Mouse (Mus musculus) embryonic facial prominence, embryonic 15.5 days (tissue): Measurements from ENCODE around the gene Tm4sf5. TPM values are rescaled to one million over a fixed set of nuclear protein-coding genes. Genes with fewer than 3 reads are reported as not detected.

Source experiments
- ATAC-seq: fragments of 200-750 bp; cut with Nextera tagmentation; 2 replicates; pipeline ENCODE4 v1.8.0; 2017; ENCODE audit warnings: low read depth, moderate TSS enrichment; ENCODE audit not compliant: insufficient number of reproducible peaks, low FRiP score, low TSS enrichment
- H3K27ac ChIP-seq: fragments of 300-500 bp; sonication (generic); replicated peaks from 2 replicates; pipeline ENCODE4 v1.5.1; 2015; ENCODE audit warnings: mild to moderate bottlenecking, inconsistent platforms
- H3K27me3 ChIP-seq: fragments of 300-500 bp; sonication (generic); 2 replicates; pipeline ENCODE4 v1.6.1; 2015; ENCODE audit warnings: inconsistent platforms
- H3K36me3 ChIP-seq: fragments of 300-500 bp; sonication (generic); 2 replicates; pipeline ENCODE4 v1.6.1; 2015; ENCODE audit warnings: mild to moderate bottlenecking, inconsistent platforms
- H3K4me1 ChIP-seq: fragments of 300-500 bp; sonication (generic); 2 replicates; pipeline ENCODE4 v1.6.1; 2015; ENCODE audit warnings: inconsistent platforms
- H3K4me2 ChIP-seq: fragments of 300-500 bp; sonication (generic); replicated peaks from 2 replicates; pipeline ENCODE4 v1.6.1; 2015; ENCODE audit warnings: mild to moderate bottlenecking, inconsistent platforms
- H3K4me3 ChIP-seq: fragments of 300-500 bp; sonication (generic); replicated peaks from 2 replicates; pipeline ENCODE4 v1.5.1; 2015; ENCODE audit warnings: mild to moderate bottlenecking, inconsistent platforms
- H3K9ac ChIP-seq: fragments of 300-500 bp; sonication (generic); 2 replicates; pipeline ENCODE4 v1.6.1; 2015; ENCODE audit warnings: inconsistent platforms
- H3K9me3 ChIP-seq: fragments of 300-500 bp; sonication (generic); replicated peaks from 2 replicates; pipeline ENCODE4 v1.6.1; 2016; ENCODE audit warnings: inconsistent platforms
- WGBS: fragments of 180-500 bp; shearing (Covaris S2); methylation state at CpG from one replicate; pipeline ENCODE4 v1.1.7; 2015; 5-methylcytosine and 5-hydroxymethylcytosine counted together
- polyA plus RNA-seq: library from polyadenylated mRNA; unstranded; fragments of >200 nt; fragmentation: Nextera tagmentation; extraction: Ambion mirVana; gene quantifications from 2 replicates; pipeline ENCODE4 v1.2.1, GENCODE M21; 2015

Tm4sf5 gene
- polyA plus RNA-seq, 1 experiment from 2014 or later = not detected

DNA sequence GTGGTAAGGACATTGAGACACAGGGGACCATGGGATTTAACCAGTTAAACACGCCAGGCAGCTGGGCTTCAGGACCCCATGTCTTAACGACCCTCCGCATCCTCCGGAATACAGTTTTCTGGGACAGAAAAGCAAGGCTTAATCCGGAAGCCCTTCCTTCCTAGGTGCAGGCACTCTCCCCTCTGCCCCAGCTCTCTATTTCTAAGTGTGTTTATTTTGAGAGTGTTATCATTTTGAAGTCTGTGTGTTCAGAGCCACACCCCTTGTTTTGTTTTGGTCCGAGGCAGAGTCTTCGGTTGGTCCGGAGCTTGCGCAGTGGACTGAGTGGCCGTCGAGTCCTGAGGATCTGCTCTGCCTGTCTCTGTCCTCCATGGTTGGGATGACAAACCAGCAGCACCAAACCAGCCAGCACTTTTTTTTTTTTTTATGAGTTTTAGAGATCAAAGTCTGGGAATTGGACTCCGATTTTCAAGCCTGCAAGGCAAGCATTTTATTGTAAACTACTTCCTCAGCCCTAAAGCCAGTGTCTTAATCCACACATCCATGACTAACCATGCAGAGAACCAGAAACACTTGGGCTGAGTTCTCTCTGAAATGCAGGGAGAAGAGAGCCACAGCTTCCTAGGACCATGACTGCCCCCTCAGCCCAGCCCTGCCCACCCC, 30.0 kb upstream of the Tm4sf5 start:
- Histone ChIP-seq H3K9me3 (no peaks in the 10 kb centered on the region), H3K36me3 (no peaks in the 10 kb centered on the region), H3K4me1 (no peaks in the 10 kb centered on the region), H3K9ac (no peak overlapping the region), H3K27ac (no peak overlapping the region), H3K27me3 (no peaks in the 10 kb centered on the region), H3K4me2 (no peak overlapping the region), H3K4me3 (no peak overlapping the region)
- WGBS = 75% methylated on average over 12 of the region's 12 CpGs
- ATAC-seq = no peak

DNA sequence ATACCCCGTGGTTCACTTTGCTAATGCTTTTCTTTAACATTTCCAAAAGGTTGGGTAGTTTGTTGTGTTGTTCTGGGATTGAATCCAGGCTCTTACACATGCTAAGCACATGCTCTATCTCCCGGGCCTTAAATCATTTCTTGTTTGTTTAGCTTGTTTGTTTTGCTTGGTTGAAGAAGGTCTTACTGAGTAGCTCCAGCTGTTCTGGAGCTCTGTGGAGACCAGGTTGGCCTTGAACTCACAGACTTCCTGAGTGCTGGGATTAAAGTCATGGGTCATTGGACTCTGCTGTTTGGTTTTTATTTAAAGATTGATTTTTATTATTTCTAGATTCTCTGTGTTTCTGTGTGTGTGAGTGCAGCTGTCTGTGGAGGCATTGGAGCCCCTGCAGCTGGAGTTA, 19.5 kb upstream of the Tm4sf5 start:
- Histone ChIP-seq H3K27ac (no peak overlapping the region), H3K36me3 (no peaks in the 10 kb centered on the region), H3K4me1 (no peaks in the 10 kb centered on the region), H3K27me3 (no peaks in the 10 kb centered on the region), H3K9me3 (no peaks in the 10 kb centered on the region), H3K9ac (no peak overlapping the region), H3K4me3 (no peak overlapping the region), H3K4me2 (no peak overlapping the region)
- ATAC-seq = no peak
- WGBS = 43% methylated on average over 2 of the region's 2 CpGs

DNA sequence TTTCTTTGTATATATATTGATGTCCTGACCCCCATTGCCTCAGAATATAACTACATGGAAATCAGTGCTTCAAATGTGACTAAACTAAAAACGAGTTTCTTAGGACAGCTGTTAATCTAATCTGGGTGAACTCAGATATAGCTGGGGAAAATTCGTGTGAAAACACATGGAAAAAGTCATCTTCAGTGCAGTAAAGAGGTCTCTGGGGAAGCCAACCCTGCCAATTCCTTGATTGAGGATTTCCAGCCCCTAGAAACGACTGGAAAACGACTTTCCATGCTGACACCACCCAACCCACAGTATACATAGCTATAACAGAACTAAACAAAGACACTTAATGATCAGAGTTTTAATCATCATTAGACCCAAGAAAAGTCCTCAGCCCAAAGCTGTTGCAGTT, 17.2 kb upstream of the Tm4sf5 start:
- no peak overlapping the region for H3K4me2 ChIP-seq
- H3K9me3 ChIP-seq = no peaks in the 10 kb centered on the region
- 35% methylated on average over 4 of the region's 4 CpGs for WGBS
- H3K4me1 ChIP-seq = no peaks in the 10 kb centered on the region
- no peaks in the 10 kb centered on the region for H3K27me3 ChIP-seq
- no peak overlapping the region for H3K9ac ChIP-seq
- H3K36me3 ChIP-seq = no peaks in the 10 kb centered on the region
- no peak overlapping the region for H3K4me3 ChIP-seq
- no peak for ATAC-seq
- no peak overlapping the region for H3K27ac ChIP-seq

DNA sequence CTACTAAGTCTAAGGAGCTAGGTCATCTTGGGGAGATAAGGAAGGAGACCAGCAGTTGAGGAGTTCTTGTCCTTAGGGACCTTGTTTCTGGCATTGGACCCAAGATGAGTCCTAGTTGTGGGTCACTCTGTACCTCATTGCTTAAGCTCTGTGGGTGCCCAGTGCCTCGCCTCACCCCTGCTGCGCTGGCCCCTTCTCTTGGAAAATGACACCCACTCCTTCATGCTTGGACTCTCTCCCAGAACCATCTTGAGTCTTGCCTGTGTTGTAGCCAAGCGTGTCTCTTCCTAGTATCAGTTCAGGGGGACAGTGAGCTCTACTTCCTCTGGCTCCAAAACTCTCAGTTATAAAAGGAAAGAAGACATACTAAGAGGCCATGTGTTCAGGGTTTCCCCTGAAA, 15.9 kb upstream of the Tm4sf5 start:
- Histone ChIP-seq H3K36me3 (no peaks in the 10 kb centered on the region), H3K4me2 (no peak overlapping the region), H3K9ac (no peak overlapping the region), H3K4me1 (no peaks in the 10 kb centered on the region), H3K4me3 (no peak overlapping the region), H3K9me3 (no peaks in the 10 kb centered on the region), H3K27ac (no peak overlapping the region), H3K27me3 (no peaks in the 10 kb centered on the region)
- ATAC-seq = no peak
- 83% methylated on average over 3 of the region's 3 CpGs for WGBS

DNA sequence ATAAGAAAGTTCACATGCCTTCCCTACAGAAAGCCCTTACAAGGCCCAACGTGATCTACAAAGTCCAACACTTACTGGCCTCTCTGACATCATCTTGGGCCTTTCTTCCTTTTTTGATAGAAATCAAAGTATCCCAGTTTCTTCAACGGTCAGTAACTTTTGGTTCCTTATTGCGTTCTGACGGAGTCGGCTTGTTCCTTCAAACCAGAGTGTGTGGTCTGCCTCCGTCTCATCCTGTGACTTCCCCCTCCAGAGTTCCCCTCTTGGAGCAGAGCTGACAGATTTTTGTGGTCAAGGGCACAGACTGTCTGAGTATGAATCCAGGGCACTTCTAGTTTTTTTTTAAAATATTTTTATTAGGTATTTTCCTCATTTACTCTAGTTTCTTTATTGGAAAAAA, 15.4 kb upstream of the Tm4sf5 start:
- no peak for ATAC-seq

DNA sequence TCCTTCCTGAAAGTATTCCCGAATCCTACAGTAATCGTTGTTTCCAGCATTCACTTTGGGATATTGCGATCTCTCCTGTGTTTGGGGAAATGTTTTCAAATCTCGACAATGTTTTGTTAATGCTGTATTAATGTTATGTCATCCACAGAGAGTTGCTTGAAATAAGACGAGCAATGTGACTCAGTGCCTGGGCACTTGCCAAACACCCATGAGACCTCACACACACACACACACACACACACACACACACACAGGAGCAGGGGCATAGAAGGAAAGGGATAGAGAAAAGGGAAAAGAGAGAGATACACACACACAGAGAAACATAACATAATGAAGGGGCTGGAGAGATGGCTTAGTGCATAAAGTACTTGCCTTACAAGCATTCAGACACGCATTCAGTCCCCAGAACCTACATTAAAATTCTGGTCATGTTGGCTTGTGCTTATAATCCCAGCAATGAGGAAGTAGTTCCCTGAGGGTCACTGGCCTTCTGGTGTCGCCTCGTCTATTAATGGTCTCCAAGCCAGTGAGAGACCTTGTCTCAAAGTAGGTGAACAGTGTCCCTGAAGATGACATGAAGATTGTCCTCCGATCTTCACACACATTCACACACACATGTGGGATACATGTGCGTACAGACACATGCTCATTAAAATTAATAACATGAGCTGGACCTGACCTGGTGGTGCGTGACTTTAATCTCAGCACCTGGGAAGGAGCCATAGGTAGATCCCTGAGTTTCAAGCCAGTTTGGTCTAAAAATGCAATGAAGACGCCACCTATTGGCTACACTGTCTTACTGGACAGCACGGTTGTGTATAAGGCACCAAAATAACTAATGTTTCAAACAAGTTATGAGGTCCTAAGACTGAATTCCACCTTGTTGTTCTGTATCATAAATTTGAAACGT, 5.2 kb upstream of the Tm4sf5 start:
- Histone ChIP-seq H3K27ac (no peak overlapping the region), H3K36me3 (no peaks in the 10 kb centered on the region), H3K9ac (no peak overlapping the region), H3K9me3 (no peaks in the 10 kb centered on the region), H3K27me3 (no peaks in the 10 kb centered on the region), H3K4me2 (no peak overlapping the region), H3K4me3 (no peak overlapping the region), H3K4me1 (no peaks in the 10 kb centered on the region)
- 67% methylated on average over 14 of the region's 14 CpGs for WGBS
- no peak for ATAC-seq

More for the DNA sequence above, 15.4 kb upstream of the Tm4sf5 start:
- H3K4me3 ChIP-seq = no peak overlapping the region
- no peak overlapping the region for H3K4me2 ChIP-seq
- H3K36me3 ChIP-seq = no peaks in the 10 kb centered on the region
- no peaks in the 10 kb centered on the region for H3K9me3 ChIP-seq
- H3K4me1 ChIP-seq = no peaks in the 10 kb centered on the region
- H3K27me3 ChIP-seq = no peaks in the 10 kb centered on the region
- no peak overlapping the region for H3K27ac ChIP-seq
- WGBS = 81% methylated on average over 6 of the region's 6 CpGs
- H3K9ac ChIP-seq = no peak overlapping the region

DNA sequence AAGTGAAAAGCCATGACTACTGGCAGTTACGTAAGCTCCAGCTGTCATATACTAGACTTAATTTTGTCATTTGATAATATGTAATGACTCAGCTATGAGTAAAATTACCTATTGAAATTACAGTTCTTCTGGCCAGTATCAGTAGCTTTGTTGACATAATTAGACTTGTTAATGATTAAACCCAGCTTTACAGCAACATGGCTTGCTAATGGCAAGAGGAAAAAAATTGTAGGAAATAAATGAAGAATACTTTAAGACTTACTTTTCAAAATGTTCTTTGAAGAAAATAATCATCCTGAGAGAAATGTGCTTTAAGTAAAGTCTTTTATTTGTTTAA, 4.6 kb upstream of the Tm4sf5 start:
- H3K9me3 ChIP-seq = no peaks in the 10 kb centered on the region
- no peaks in the 10 kb centered on the region for H3K27me3 ChIP-seq
- H3K4me3 ChIP-seq = no peak overlapping the region
- no peak for ATAC-seq
- H3K4me1 ChIP-seq = no peaks in the 10 kb centered on the region
- no peak overlapping the region for H3K9ac ChIP-seq
- H3K36me3 ChIP-seq = no peaks in the 10 kb centered on the region
- WGBS = 87% methylated on average over 1 of the region's 1 CpGs
- H3K27ac ChIP-seq = no peak overlapping the region
- no peak overlapping the region for H3K4me2 ChIP-seq

DNA sequence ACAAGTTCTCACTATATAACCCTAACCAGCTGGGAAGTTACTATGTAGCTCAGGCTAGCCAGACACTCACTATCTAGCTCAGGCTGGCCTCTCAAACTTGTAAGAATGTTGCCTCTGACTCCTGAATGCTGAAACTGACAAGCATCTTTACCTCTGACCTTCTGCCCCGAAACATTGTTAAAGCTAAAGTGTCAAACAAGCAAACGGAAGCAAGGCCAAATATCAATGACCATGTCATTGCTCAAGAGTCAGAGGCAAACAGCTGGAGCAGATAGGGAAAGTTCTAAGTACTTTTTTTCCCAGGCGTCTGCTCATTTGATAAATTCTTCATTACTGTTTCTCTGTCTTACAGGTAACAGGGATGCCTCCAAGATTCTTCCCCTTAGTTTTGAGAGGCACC, 3.0 kb upstream of the Tm4sf5 start:
- 62% methylated on average over 3 of the region's 3 CpGs for WGBS

DNA sequence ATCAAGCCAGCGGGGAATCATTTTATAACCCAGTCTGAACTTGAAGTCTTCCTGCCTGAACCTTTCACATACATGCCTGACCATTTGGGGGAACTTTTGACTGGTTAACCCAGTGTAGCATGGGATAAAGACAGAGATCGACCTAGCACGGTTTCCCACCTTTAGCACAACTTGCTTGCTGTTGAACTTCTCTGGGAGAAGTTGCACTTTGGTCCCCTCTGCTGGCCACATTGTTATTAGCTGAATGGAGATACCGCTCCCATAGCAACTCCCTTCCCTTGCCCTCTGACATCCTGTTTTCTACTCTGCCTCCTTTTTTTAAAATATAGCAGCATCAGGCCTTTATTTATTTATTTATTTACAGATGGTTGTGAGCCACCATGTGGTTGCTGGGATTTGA, 1.3 kb downstream of the Tm4sf5 start:
- no peaks in the 10 kb centered on the region for H3K27me3 ChIP-seq
- no peak overlapping the region for H3K4me3 ChIP-seq
- H3K4me1 ChIP-seq = peaks cover 7% of the 10 kb centered on the region; the same call in 1 of the 2 replicates
- no peak for ATAC-seq
- WGBS = 23% methylated on average over 4 of the region's 4 CpGs
- no peaks in the 10 kb centered on the region for H3K36me3 ChIP-seq
- no peak overlapping the region for H3K4me2 ChIP-seq
- H3K27ac ChIP-seq = no peak overlapping the region
- no peak overlapping the region for H3K9ac ChIP-seq
- H3K9me3 ChIP-seq = no peaks in the 10 kb centered on the region

More for the DNA sequence above, 3.0 kb upstream of the Tm4sf5 start:
- no peaks in the 10 kb centered on the region for H3K27me3 ChIP-seq
- no peak overlapping the region for H3K27ac ChIP-seq
- no peak for ATAC-seq
- no peak overlapping the region for H3K9ac ChIP-seq
- H3K4me3 ChIP-seq = no peak overlapping the region
- no peaks in the 10 kb centered on the region for H3K36me3 ChIP-seq
- H3K9me3 ChIP-seq = no peaks in the 10 kb centered on the region
- H3K4me2 ChIP-seq = no peak overlapping the region
- no peaks in the 10 kb centered on the region for H3K4me1 ChIP-seq

DNA sequence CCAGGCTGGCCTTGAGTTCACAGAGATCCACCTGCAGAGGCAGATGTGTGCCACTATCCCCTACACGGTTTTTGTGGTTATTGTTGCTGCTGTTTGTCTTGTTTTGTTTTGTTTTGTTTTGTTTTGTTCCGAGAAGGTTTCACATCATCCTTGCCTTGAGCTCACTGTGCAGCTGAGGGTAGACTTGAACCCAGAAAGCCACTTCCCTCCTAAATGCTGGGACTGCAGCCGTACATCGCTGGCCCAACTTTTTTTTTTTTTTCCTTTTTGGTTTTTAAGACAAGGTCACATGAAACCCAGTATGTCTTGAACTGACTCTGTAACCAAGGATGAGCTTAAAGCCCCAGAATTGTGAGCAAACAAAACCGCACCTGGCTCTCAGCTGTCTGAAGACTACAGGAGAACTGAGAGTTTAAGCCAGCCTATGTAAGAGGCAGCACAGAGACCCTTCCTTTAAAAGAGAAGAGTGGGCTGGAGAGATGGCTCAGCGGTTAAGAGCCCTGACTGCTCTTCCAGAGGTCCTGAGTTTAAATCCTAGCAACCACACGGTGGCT, 2.0 kb downstream of the Tm4sf5 start:
- H3K4me2 ChIP-seq = no peak overlapping the region
- no peak overlapping the region for H3K4me3 ChIP-seq
- H3K9me3 ChIP-seq = no peaks in the 10 kb centered on the region
- ATAC-seq = no peak
- H3K9ac ChIP-seq = no peak overlapping the region
- WGBS = 66% methylated on average over 7 of the region's 7 CpGs
- H3K4me1 ChIP-seq = peaks cover 7% of the 10 kb centered on the region; the same call in 1 of the 2 replicates
- H3K36me3 ChIP-seq = no peaks in the 10 kb centered on the region
- H3K27ac ChIP-seq = no peak overlapping the region
- no peaks in the 10 kb centered on the region for H3K27me3 ChIP-seq

DNA sequence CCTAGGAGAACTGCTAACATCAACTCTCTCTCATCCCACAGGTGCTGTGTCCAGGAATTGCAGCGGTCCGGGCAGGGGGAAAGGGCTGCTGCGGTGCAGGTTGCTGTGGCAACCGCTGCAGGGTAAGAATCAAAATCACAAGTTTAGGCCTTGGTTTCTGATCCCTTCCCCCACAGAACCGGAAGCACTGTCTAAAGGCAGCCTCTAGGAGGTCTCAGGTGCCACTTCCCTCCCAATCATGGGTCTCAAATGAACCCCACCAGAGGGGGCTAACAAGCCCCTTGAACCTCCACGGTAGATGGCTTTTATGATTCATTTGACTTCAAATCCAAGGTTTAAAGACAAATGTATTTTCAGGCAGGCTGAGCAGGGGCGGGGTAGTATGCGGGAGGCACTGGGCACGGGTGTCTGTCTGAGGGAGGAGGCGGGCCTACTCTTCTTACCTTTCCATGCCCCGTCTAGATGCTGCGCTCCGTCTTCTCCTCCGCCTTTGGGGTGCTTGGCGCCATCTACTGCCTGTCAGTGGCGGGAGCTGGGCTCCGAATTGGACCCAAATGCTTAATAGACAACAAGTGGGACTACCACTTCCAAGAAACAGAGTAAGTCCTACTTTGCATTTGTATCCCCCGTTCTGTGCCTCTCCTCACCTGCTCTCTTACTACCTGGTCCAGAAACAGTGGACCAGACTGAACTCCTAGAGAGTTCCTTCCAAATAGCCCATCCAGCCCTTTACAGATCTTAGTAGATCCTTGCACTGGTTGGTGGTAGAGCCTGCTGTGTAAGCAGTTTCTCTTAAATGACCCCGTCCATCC, 4.9 kb downstream of the Tm4sf5 start:
- no peak overlapping the region for H3K9ac ChIP-seq
- H3K4me3 ChIP-seq = no peak overlapping the region
- H3K27me3 ChIP-seq = peaks cover 6% of the 10 kb centered on the region; the same call in 1 of the 2 replicates
- WGBS = 9% methylated on average over 19 of the region's 19 CpGs
- H3K4me2 ChIP-seq = peak overlapping the region; percentile 32
- no peak overlapping the region for H3K27ac ChIP-seq
- H3K36me3 ChIP-seq = no peaks in the 10 kb centered on the region
- no peak for ATAC-seq
- H3K4me1 ChIP-seq = peaks cover 7% of the 10 kb centered on the region; the same call in 1 of the 2 replicates
- H3K9me3 ChIP-seq = no peaks in the 10 kb centered on the region
